Mouse (Mus musculus): ENCODE measurements around the gene Prpf19.

Gene Prpf19

GRCm38 (mm10) chr19:10896849-10897248 is 1.8 kb downstream of the Prpf19 start:
- DNase-seq: no peak

GRCm38 (mm10) chr19:10897491-10897890 is 2.5 kb downstream of the Prpf19 start:
- DNase-seq: no peak

- DNase-seq: no peak
Measured at GRCm38 (mm10) chr19:10900315-10900714, 5.3 kb downstream of the Prpf19 start.

- no peak for DNase-seq
Measured at GRCm38 (mm10) chr19:10901046-10901445, 6.0 kb downstream of the Prpf19 start.

GRCm38 (mm10) chr19:10904512-10904911 is 9.5 kb downstream of the Prpf19 start:
- DNase-seq: no peak

GRCm38 (mm10) chr19:10904927-10905727 is 10.1 kb downstream of the Prpf19 start:
- DNase-seq: no peak

- DNase-seq: no peak
Measured at GRCm38 (mm10) chr19:10905728-10906000, 10.6 kb downstream of the Prpf19 start.

- peak; percentile 68 for DNase-seq
Measured at GRCm38 (mm10) chr19:10907891-10908290, 12.9 kb downstream of the Prpf19 start.

GRCm38 (mm10) chr19:10909087-10909721 is 14.2 kb downstream of the Prpf19 start:
- no peak for DNase-seq

- no peak for DNase-seq
Measured at GRCm38 (mm10) chr19:10914291-10914690, 19.3 kb downstream of the Prpf19 start.

GRCm38 (mm10) chr19:10914870-10915269 is 19.8 kb downstream of the Prpf19 start:
- DNase-seq: no peak

- no peak for DNase-seq
Measured at GRCm38 (mm10) chr19:10916506-10916905, 21.5 kb downstream of the Prpf19 start.

- no peak for DNase-seq
Measured at GRCm38 (mm10) chr19:10918321-10918991, 23.4 kb downstream of the Prpf19 start.

- no peak for DNase-seq
Measured at GRCm38 (mm10) chr19:10920532-10920931, 25.5 kb downstream of the Prpf19 start, which contains the start of gene Zp1. TSS of gene Zp1 (minus strand) at chr19:10920632.

- DNase-seq: no peak
Measured at GRCm38 (mm10) chr19:10921058-10921457, 26.0 kb downstream of the Prpf19 start.

- no peak for DNase-seq
Measured at GRCm38 (mm10) chr19:10924220-10924619, 29.2 kb downstream of the Prpf19 start.

GRCm38 (mm10) chr19:10926123-10926621 is 31.1 kb downstream of the Prpf19 start:
- DNase-seq: peak; percentile 38

GRCm38 (mm10) chr19:10926666-10927065 is 31.6 kb downstream of the Prpf19 start:
- peak; percentile 28 for DNase-seq

- DNase-seq: no peak
Measured at GRCm38 (mm10) chr19:10930641-10931040, 35.6 kb downstream of the Prpf19 start.

- no peak for DNase-seq
Measured at GRCm38 (mm10) chr19:10935029-10935428, 40.0 kb downstream of the Prpf19 start.

GRCm38 (mm10) chr19:10936077-10936476 is 41.0 kb downstream of the Prpf19 start:
- no peak for DNase-seq

GRCm38 (mm10) chr19:10937110-10937563 is 42.1 kb downstream of the Prpf19 start, which contains the start of gene Ptgdr2:
TSS of gene Ptgdr2 (plus strand) at chr19:10937160.
- DNase-seq: no peak

GRCm38 (mm10) chr19:10938771-10939170 is 43.7 kb downstream of the Prpf19 start:
- DNase-seq: no peak
